Mouse (Mus musculus) lung, embryonic 16.5 days (tissue): ENCODE measurements at regions not wholly inside any gene's neighbourhood (a gene's known extent, or its start where the extent isn't known, plus 50 kb on each side); places are given as distances from the start of the nearest gene placed in this dataset.
A peak's percentile ranks its signal among the peaks of the same experiment; 100 is the strongest.

Source experiments
- ATAC-seq: fragments of 200-750 bp; cut with Nextera tagmentation; 2 replicates; pipeline ENCODE4 v1.8.0; 2017; ENCODE audit warnings: low read depth, mild to moderate bottlenecking, moderate library complexity
- H3K27ac ChIP-seq: fragments of 300-500 bp; sonication (generic); 2 replicates; pipeline ENCODE4 v1.5.1; 2014; ENCODE audit warnings: mild to moderate bottlenecking, control low read depth, low read length
- H3K27me3 ChIP-seq: fragments of 300-500 bp; sonication (generic); 2 replicates; pipeline ENCODE4 v1.6.1; 2014; ENCODE audit warnings: low read depth, low read length, mixed read lengths; ENCODE audit not compliant: control insufficient read depth, insufficient read depth
- H3K36me3 ChIP-seq: fragments of 300-500 bp; sonication (generic); 2 replicates; pipeline ENCODE4 v1.6.1; 2014; ENCODE audit warnings: low read length; ENCODE audit not compliant: control insufficient read depth, insufficient read depth
- H3K4me1 ChIP-seq: fragments of 300-500 bp; sonication (generic); replicated peaks from 2 replicates; pipeline ENCODE4 v1.6.1; 2014; ENCODE audit warnings: low read length, mixed read lengths; ENCODE audit not compliant: control insufficient read depth, insufficient read depth
- H3K4me2 ChIP-seq: fragments of 300-500 bp; sonication (generic); 2 replicates; pipeline ENCODE4 v1.6.1; 2014; ENCODE audit warnings: low read depth, low read length, control low read depth
- H3K4me3 ChIP-seq: fragments of 300-500 bp; sonication (generic); 2 replicates; pipeline ENCODE4 v1.5.1; 2014; ENCODE audit warnings: mild to moderate bottlenecking, low read length, control low read depth
- H3K9ac ChIP-seq: fragments of 300-500 bp; sonication (generic); 2 replicates; pipeline ENCODE4 v1.6.1; 2014; ENCODE audit warnings: low read length, control low read depth
- H3K9me3 ChIP-seq: fragments of 300-500 bp; sonication (generic); 2 replicates; pipeline ENCODE4 v1.6.1; 2016; ENCODE audit warnings: low read length; ENCODE audit not compliant: control insufficient read depth
- WGBS: fragments of 180-500 bp; shearing (Covaris S2); extraction: QIAGEN DNeasy Blood & Tissue Kit; methylation state at CpG from one replicate; pipeline ENCODE4 v1.1.7; 2014; 5-methylcytosine and 5-hydroxymethylcytosine counted together

GRCm38 (mm10) chrX:92981141-92981540 is 305.1 kb upstream of the Arx start:
- Histone ChIP-seq H3K4me1 (no peaks in the 10 kb centered on the region), H3K27me3 (no peaks in the 10 kb centered on the region), H3K9me3 (no peaks in the 10 kb centered on the region), H3K9ac (no peak overlapping the region), H3K4me3 (no peak overlapping the region), H3K36me3 (no peaks in the 10 kb centered on the region), H3K27ac (no peak overlapping the region), H3K4me2 (no peak overlapping the region)
- ATAC-seq: no peak

GRCm38 (mm10) chrX:93002236-93002976 is 283.8 kb upstream of the Arx start:
- WGBS: 57% methylated on average over 9 of the region's 9 CpGs
- no peak for ATAC-seq
- H3K4me3 ChIP-seq: no peak overlapping the region
- H3K9me3 ChIP-seq: no peaks in the 10 kb centered on the region
- no peaks in the 10 kb centered on the region for H3K4me1 ChIP-seq
- H3K27me3 ChIP-seq: no peaks in the 10 kb centered on the region
- no peak overlapping the region for H3K4me2 ChIP-seq
- no peaks in the 10 kb centered on the region for H3K36me3 ChIP-seq
- H3K9ac ChIP-seq: no peak overlapping the region
- H3K27ac ChIP-seq: no peak overlapping the region

GRCm38 (mm10) chrX:93006681-93007080 is 279.6 kb upstream of the Arx start:
- no peaks in the 10 kb centered on the region for H3K27me3 ChIP-seq
- H3K4me2 ChIP-seq: no peak overlapping the region
- no peak for ATAC-seq
- no peak overlapping the region for H3K27ac ChIP-seq
- no peaks in the 10 kb centered on the region for H3K9me3 ChIP-seq
- no peak overlapping the region for H3K9ac ChIP-seq
- H3K36me3 ChIP-seq: no peaks in the 10 kb centered on the region
- no peak overlapping the region for H3K4me3 ChIP-seq
- no peaks in the 10 kb centered on the region for H3K4me1 ChIP-seq
- WGBS: 51% methylated on average over 2 of the region's 2 CpGs

- Histone ChIP-seq H3K9me3 (no peaks in the 10 kb centered on the region), H3K27ac (no peak overlapping the region), H3K4me1 (no peaks in the 10 kb centered on the region), H3K4me3 (no peak overlapping the region), H3K36me3 (no peaks in the 10 kb centered on the region), H3K9ac (no peak overlapping the region), H3K27me3 (no peaks in the 10 kb centered on the region), H3K4me2 (no peak overlapping the region)
- peak; percentile 28; the same call in 1 of the 2 replicates for ATAC-seq
- WGBS: 42% methylated on average over 2 of the region's 2 CpGs
Observed at GRCm38 (mm10) chrX:93011578-93011977, 274.7 kb upstream of the Arx start.

- no peaks in the 10 kb centered on the region for H3K27me3 ChIP-seq
- 54% methylated on average over 3 of the region's 3 CpGs for WGBS
- H3K9ac ChIP-seq: no peak overlapping the region
- H3K36me3 ChIP-seq: no peaks in the 10 kb centered on the region
- peak; percentile 89 for ATAC-seq
- H3K4me1 ChIP-seq: no peaks in the 10 kb centered on the region
- H3K9me3 ChIP-seq: no peaks in the 10 kb centered on the region
- no peak overlapping the region for H3K4me3 ChIP-seq
- H3K27ac ChIP-seq: no peak overlapping the region
- H3K4me2 ChIP-seq: no peak overlapping the region
Observed at GRCm38 (mm10) chrX:93016391-93016790, 269.9 kb upstream of the Arx start.

GRCm38 (mm10) chrX:93041096-93041495 is 245.1 kb upstream of the Arx start:
- Histone ChIP-seq H3K4me2 (no peak overlapping the region), H3K4me3 (no peak overlapping the region), H3K9ac (no peak overlapping the region), H3K4me1 (no peaks in the 10 kb centered on the region), H3K36me3 (no peaks in the 10 kb centered on the region), H3K27ac (no peak overlapping the region), H3K9me3 (no peaks in the 10 kb centered on the region), H3K27me3 (no peaks in the 10 kb centered on the region)
- ATAC-seq: no peak
- 60% methylated on average over 1 of the region's 1 CpGs for WGBS

- ATAC-seq: no peak
- H3K27me3 ChIP-seq: no peaks in the 10 kb centered on the region
- no peaks in the 10 kb centered on the region for H3K9me3 ChIP-seq
- WGBS: 58% methylated on average over 3 of the region's 3 CpGs
- H3K4me3 ChIP-seq: no peak overlapping the region
- H3K9ac ChIP-seq: no peak overlapping the region
- no peaks in the 10 kb centered on the region for H3K36me3 ChIP-seq
- H3K4me1 ChIP-seq: no peaks in the 10 kb centered on the region
- H3K27ac ChIP-seq: no peak overlapping the region
- no peak overlapping the region for H3K4me2 ChIP-seq
Observed at GRCm38 (mm10) chrX:93042736-93043135, 243.5 kb upstream of the Arx start.

GRCm38 (mm10) chrX:93048967-93049754 is 237.1 kb upstream of the Arx start:
- H3K36me3 ChIP-seq: no peaks in the 10 kb centered on the region
- no peaks in the 10 kb centered on the region for H3K4me1 ChIP-seq
- H3K27me3 ChIP-seq: no peaks in the 10 kb centered on the region
- no peak for ATAC-seq
- H3K4me3 ChIP-seq: no peak overlapping the region
- H3K9me3 ChIP-seq: no peaks in the 10 kb centered on the region
- WGBS: 61% methylated on average over 1 of the region's 1 CpGs
- H3K9ac ChIP-seq: no peak overlapping the region
- H3K4me2 ChIP-seq: no peak overlapping the region
- H3K27ac ChIP-seq: no peak overlapping the region

GRCm38 (mm10) chrX:93049755-93050143 is 236.5 kb upstream of the Arx start:
- no peak for ATAC-seq
- WGBS: 72% methylated on average over 3 of the region's 3 CpGs
- H3K36me3 ChIP-seq: no peaks in the 10 kb centered on the region
- no peaks in the 10 kb centered on the region for H3K4me1 ChIP-seq
- no peak overlapping the region for H3K9ac ChIP-seq
- no peak overlapping the region for H3K4me3 ChIP-seq
- H3K4me2 ChIP-seq: no peak overlapping the region
- H3K27me3 ChIP-seq: no peaks in the 10 kb centered on the region
- no peaks in the 10 kb centered on the region for H3K9me3 ChIP-seq
- H3K27ac ChIP-seq: no peak overlapping the region
